Mouse (Mus musculus): Measurements from ENCODE around the gene Plcg2. TPM values are rescaled to one million over a fixed set of nuclear protein-coding genes. Genes with fewer than 3 reads are reported as not detected.

Plcg2 gene
- polyA plus RNA-seq, 1 experiment from 2014 or later = 76.4 TPM

- H3K4me3 ChIP-seq (ENCODE audit: inconsistent target) = no peak overlapping the region
- peaks cover 19% of the 10 kb centered on the region; the same call in 1 of the 2 replicates for H3K36me3 ChIP-seq (ENCODE audit: inconsistent target)
- no peak overlapping the region for H3K27ac ChIP-seq
- 89% methylated on average over 13 of the region's 13 CpGs for WGBS (ENCODE audit: missing documents)
- peaks cover 100% of the 10 kb centered on the region for H3K79me2 ChIP-seq (ENCODE audit: inconsistent target)
These were observed 5.4 kb downstream of the Plcg2 start for GRCm38 (mm10) chr8:117503405-117504069.

- Histone ChIP-seq H3K36me3 (ENCODE audit: inconsistent target) (peaks cover 32% of the 10 kb centered on the region; the same call in 1 of the 2 replicates), H3K4me3 (ENCODE audit: inconsistent target) (no peak overlapping the region), H3K27ac (no peak overlapping the region), H3K79me2 (ENCODE audit: inconsistent target) (peaks cover 100% of the 10 kb centered on the region)
- 40% methylated on average over 7 of the region's 8 CpGs for WGBS (ENCODE audit: missing documents)
These were observed 9.6 kb downstream of the Plcg2 start for GRCm38 (mm10) chr8:117507703-117508102.

DNA sequence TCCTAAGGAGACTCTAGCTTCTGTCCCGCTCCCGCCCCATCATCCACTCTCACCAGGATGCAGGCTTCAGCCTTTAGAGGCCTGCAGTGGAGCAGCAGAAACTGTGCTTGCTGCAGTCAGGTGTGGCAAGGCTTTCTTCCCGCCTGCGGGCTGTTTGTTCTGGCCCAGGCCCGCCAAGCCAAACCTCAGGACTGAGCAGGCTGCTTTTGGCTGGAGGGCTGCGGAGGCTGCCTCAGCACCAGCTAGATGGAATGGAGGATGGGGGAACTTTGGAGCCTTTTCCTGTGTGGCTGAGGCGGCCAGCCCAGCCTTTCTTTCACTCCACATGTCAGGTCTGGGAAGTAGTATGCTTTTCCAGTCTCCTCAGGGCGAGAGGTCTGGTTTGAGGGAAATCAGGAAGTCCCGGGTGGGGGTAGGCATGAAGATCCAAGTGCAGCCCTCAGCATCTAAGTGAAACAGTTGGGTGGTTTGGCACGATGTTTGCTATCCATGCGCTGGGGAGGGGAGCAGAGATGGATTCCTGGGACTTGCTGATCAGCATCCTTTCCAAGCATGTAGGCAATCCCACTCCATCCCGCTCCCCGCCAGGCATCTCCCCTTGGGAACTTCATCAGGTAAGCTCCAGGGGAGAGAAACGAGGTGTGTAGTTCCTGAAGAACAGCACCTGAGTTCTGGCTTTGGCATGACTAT is 18.9 kb downstream of the Plcg2 start:
- Histone ChIP-seq H3K27ac (no peak overlapping the region), H3K36me3 (ENCODE audit: inconsistent target) (0 out of 2 replicates have a peak, but pooled peaks cover under 1% of the 10 kb centered on the region), H3K4me3 (ENCODE audit: inconsistent target) (no peak overlapping the region), H3K79me2 (ENCODE audit: inconsistent target) (peaks cover 100% of the 10 kb centered on the region)
- WGBS (ENCODE audit: missing documents) = 78% methylated on average over 14 of the region's 14 CpGs

DNA sequence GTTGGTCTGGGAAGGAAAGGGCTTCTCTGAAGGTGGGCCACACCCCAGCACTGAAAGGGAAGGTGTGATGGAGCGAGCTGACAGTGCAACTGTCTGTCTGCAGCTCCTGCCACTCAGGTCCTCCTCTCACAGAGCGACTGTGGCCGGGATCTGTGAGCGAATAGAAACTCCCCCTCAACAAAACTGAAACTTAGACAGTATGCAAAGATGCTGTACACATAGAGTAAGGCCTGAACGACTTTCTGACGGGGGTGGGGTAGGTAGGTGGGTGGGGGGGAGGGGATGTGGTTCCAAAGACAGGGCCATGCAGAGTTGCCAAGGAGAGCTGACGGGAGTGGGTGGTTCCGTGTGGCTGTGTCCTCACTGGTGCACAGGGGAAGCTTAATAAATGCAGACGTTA is 19.8 kb downstream of the Plcg2 start:
- Histone ChIP-seq H3K36me3 (ENCODE audit: inconsistent target) (no peaks in the 10 kb centered on the region), H3K4me3 (ENCODE audit: inconsistent target) (no peak overlapping the region), H3K79me2 (ENCODE audit: inconsistent target) (peaks cover 100% of the 10 kb centered on the region), H3K27ac (no peak overlapping the region)
- whole genome bisulfite sequencing (ENCODE audit: missing documents) = 66% methylated on average over 9 of the region's 9 CpGs

DNA sequence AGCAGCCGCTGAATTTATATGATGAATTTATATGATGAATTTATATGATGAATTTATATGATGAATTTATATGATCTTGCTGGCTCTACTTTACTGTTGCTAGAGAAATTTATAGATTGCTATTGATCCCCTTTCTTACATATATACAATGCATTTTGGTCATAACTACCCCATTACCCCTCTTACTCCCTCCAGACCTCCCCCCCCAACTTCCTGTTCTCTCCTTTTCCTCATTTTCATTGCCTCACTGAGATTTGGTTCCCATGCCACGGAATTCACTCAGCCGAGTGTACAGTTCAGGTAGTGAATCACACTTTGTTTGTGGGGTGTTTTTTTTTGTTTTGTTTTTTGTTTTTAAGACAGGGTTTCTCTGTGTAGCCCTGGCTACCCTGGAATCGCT is 20.8 kb downstream of the Plcg2 start:
- Histone ChIP-seq H3K36me3 (ENCODE audit: inconsistent target) (no peaks in the 10 kb centered on the region), H3K79me2 (ENCODE audit: inconsistent target) (peaks cover 100% of the 10 kb centered on the region), H3K27ac (no peak overlapping the region), H3K4me3 (ENCODE audit: inconsistent target) (no peak overlapping the region)
- 45% methylated on average over 4 of the region's 4 CpGs for WGBS (ENCODE audit: missing documents)

DNA sequence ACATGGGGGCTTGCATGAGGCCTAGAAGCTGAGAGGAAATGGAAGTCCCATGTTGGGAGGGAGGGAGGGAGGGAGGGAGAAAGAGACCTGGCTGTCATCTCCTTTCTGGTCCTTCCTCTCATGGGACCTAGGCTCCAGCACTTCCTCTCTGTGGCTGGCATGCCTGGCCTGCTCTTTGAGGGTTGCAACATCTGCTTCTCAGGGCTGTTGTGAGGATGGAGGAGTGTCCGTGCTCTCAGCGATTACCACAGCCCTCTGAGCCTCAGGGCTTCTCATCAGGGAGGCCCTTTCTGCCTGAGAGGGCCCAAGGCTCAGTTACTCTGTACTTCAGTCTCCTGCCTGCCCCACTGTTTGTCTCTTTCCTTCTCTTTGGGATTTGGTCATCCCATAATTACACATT is 28.1 kb downstream of the Plcg2 start:
- H3K79me2 ChIP-seq (ENCODE audit: inconsistent target) = peaks cover 97% of the 10 kb centered on the region
- WGBS (ENCODE audit: missing documents) = 4% methylated on average over 2 of the region's 2 CpGs
- no peak overlapping the region for H3K4me3 ChIP-seq (ENCODE audit: inconsistent target)
- H3K36me3 ChIP-seq (ENCODE audit: inconsistent target) = no peaks in the 10 kb centered on the region
- H3K27ac ChIP-seq = peak overlapping the region; percentile 84

DNA sequence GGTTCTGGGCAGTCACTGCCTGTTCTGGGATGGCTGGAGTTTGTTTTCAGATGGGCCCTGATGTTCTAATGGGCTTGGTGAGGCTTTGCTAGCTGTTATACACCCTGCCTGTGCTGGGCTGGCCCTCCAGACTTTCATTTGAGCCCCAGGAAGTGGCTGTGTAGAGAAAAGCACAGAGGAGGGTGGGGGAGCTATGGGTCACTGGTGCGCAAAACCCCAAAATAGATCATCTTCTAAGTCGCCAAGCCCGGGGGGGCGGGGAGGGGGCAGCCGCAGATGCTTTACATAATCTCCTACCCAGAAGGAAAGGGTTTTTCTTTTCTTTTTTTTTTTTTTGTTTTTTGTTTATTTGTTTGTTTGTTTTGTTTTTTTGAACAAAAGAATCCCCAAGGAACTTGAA is 29.9 kb downstream of the Plcg2 start:
- H3K36me3 ChIP-seq (ENCODE audit: inconsistent target) = no peaks in the 10 kb centered on the region
- 14% methylated on average over 1 of the region's 5 CpGs for WGBS (ENCODE audit: missing documents)
- peak overlapping the region; percentile 84; the same call in 1 of the 2 replicates for H3K27ac ChIP-seq
- H3K79me2 ChIP-seq (ENCODE audit: inconsistent target) = peaks cover 97% of the 10 kb centered on the region
- H3K4me3 ChIP-seq (ENCODE audit: inconsistent target) = no peak overlapping the region

DNA sequence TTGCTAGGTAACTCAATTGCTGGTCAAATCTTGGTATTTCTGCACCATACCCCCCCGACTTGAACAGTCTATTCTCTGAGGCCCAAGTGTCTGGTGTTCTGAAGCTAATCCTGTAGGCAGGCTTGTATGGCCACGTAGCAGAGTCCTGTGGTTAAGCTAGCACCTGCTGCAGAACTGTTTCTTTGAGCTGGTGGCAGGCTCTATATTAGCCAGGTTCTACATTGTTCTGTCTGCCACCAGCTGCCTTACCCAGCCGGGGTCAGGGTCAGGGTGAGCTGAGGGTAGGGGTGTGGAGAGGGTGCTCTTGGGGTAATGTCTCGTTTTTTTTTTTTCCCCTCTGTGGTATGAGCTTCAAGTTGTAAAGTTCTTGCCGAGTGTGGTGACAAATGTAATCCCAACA is 31.1 kb downstream of the Plcg2 start:
- 59% methylated on average over 4 of the region's 5 CpGs for WGBS (ENCODE audit: missing documents)
- Histone ChIP-seq H3K4me3 (ENCODE audit: inconsistent target) (no peak overlapping the region), H3K79me2 (ENCODE audit: inconsistent target) (peaks cover 97% of the 10 kb centered on the region), H3K27ac (no peak overlapping the region), H3K36me3 (ENCODE audit: inconsistent target) (no peaks in the 10 kb centered on the region)

DNA sequence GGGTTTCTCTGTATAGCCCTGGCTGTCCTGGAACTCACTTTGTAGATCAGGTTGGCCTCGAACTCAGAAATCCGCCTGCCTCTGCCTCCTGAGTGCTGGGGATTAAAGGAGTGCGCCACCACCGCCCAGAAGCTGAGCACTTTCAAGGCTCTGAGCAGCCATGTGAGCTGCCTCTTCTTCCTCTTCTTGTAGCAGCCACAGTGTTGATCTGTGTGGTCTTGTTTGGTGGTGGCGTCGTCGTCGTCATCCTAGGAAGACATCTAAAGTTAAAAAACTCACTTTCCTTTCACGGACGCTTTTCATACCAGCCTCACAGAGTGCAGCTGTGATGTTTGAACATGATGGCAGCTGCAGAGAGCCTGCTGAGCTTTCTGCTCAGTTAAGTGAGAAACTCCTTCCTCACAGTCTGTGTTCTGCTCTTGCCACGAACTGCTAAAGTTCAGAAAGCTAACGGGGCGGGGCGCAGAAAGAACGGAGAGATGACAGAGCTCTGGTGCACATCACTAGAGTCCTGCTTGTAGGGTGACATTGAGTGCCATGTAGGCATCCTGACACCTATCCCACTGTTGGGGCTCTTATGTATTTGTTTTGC is 34.4 kb downstream of the Plcg2 start:
- H3K27ac ChIP-seq = peak overlapping the region; percentile 12; the same call in 1 of the 2 replicates
- 42% methylated on average over 15 of the region's 15 CpGs for WGBS (ENCODE audit: missing documents)
- peaks cover 100% of the 10 kb centered on the region for H3K79me2 ChIP-seq (ENCODE audit: inconsistent target)
- no peak overlapping the region for H3K4me3 ChIP-seq (ENCODE audit: inconsistent target)
- H3K36me3 ChIP-seq (ENCODE audit: inconsistent target) = no peaks in the 10 kb centered on the region

- Histone ChIP-seq H3K27ac (0 out of 2 replicates have a peak overlapping the region, but pooled peaks have one; percentile 40), H3K36me3 (ENCODE audit: inconsistent target) (no peaks in the 10 kb centered on the region), H3K4me3 (ENCODE audit: inconsistent target) (no peak overlapping the region), H3K79me2 (ENCODE audit: inconsistent target) (peaks cover 100% of the 10 kb centered on the region)
- WGBS (ENCODE audit: missing documents) = 16% methylated on average over 5 of the region's 6 CpGs
These were observed 38.8 kb downstream of the Plcg2 start for GRCm38 (mm10) chr8:117536862-117537261.

- no peaks in the 10 kb centered on the region for H3K36me3 ChIP-seq (ENCODE audit: inconsistent target)
- H3K27ac ChIP-seq = peak overlapping the region; percentile 40
- no peak overlapping the region for H3K4me3 ChIP-seq (ENCODE audit: inconsistent target)
- H3K79me2 ChIP-seq (ENCODE audit: inconsistent target) = peaks cover 100% of the 10 kb centered on the region
- 14% methylated on average over 7 of the region's 7 CpGs for WGBS (ENCODE audit: missing documents)
These were observed 39.7 kb downstream of the Plcg2 start for GRCm38 (mm10) chr8:117537751-117538150.

DNA sequence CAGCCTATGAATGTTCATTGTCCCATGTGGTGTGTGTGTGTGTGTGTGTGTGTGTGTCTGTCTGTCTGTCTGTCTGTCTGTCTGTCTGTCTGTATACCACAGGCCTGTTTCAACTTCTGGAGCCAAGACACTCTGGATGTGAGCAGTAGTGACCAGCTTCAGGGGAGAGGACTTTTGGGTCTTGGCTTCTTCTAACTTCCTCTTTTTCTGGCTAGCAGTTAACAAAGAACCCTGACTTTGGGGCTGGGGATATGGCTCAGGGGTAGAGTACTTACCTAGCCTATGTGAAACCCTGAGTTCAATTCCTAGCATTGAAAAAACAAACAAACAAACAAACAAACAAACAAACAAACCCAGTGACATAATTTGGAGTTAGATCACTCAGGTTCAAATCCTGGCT is 44.9 kb downstream of the Plcg2 start:
- H3K4me3 ChIP-seq (ENCODE audit: inconsistent target) = no peak overlapping the region
- 0 out of 2 replicates have a peak overlapping the region, but pooled peaks have one; percentile 7 for H3K27ac ChIP-seq

GRCm38 (mm10) chr8:117543789-117544188 is 45.7 kb downstream of the Plcg2 start:
- 20% methylated on average over 6 of the region's 6 CpGs for WGBS (ENCODE audit: missing documents)
- Histone ChIP-seq H3K27ac (peak overlapping the region; percentile 7; the same call in 1 of the 2 replicates), H3K79me2 (ENCODE audit: inconsistent target) (peaks cover 100% of the 10 kb centered on the region), H3K36me3 (ENCODE audit: inconsistent target) (no peaks in the 10 kb centered on the region), H3K4me3 (ENCODE audit: inconsistent target) (no peak overlapping the region)

More for the DNA sequence above, 44.9 kb downstream of the Plcg2 start:
- Histone ChIP-seq H3K36me3 (ENCODE audit: inconsistent target) (no peaks in the 10 kb centered on the region), H3K79me2 (ENCODE audit: inconsistent target) (peaks cover 100% of the 10 kb centered on the region)

GRCm38 (mm10) chr8:117545043-117545442 is 47.0 kb downstream of the Plcg2 start:
- Histone ChIP-seq H3K36me3 (ENCODE audit: inconsistent target) (no peaks in the 10 kb centered on the region), H3K27ac (no peak overlapping the region), H3K4me3 (ENCODE audit: inconsistent target) (no peak overlapping the region), H3K79me2 (ENCODE audit: inconsistent target) (peaks cover 100% of the 10 kb centered on the region)
- 84% methylated on average over 8 of the region's 8 CpGs for WGBS (ENCODE audit: missing documents)

GRCm38 (mm10) chr8:117546386-117546785 is 48.3 kb downstream of the Plcg2 start:
- Histone ChIP-seq H3K4me3 (ENCODE audit: inconsistent target) (no peak overlapping the region), H3K36me3 (ENCODE audit: inconsistent target) (no peaks in the 10 kb centered on the region), H3K79me2 (ENCODE audit: inconsistent target) (peaks cover 100% of the 10 kb centered on the region), H3K27ac (no peak overlapping the region)
- WGBS (ENCODE audit: missing documents) = 64% methylated on average over 5 of the region's 5 CpGs

Data from macrophage (primary cell).